Mouse (Mus musculus): ENCODE data around the gene Unc45b.

GRCm38 (mm10) chr11:82886559-82886958 lies 23.8 kb upstream of the Unc45b start:
- no peak for TF ChIP-seq POLR2A (IDR thresholded peaks at IDR 0.05; ENCODE audit: insufficient read length, low read depth)
- TF ChIP-seq MAX (IDR thresholded peaks at IDR 0.05; ENCODE audit: low read depth) = no peak
- TF ChIP-seq MYOG (IDR thresholded peaks at IDR 0.05; ENCODE audit: control insufficient read depth in 1 of 3, insufficient read depth in 1 of 3, insufficient read length in 2 of 3, low read depth in 2 of 3) = no peak
- no peak for TF ChIP-seq USF1 (IDR thresholded peaks at IDR 0.05; ENCODE audit: low read depth)
- no peak for TF ChIP-seq POLR2AphosphoS2 (IDR thresholded peaks at IDR 0.05; ENCODE audit: insufficient read length, low read depth)
- no peak for TF ChIP-seq E2F4 (IDR thresholded peaks at IDR 0.05; ENCODE audit: insufficient read depth)
- TF ChIP-seq SRF (IDR thresholded peaks at IDR 0.05; ENCODE audit: control insufficient read depth, insufficient read length, low read depth) = no peak

All from myocyte (in vitro differentiated cells).